Mouse (Mus musculus): Measurements from ENCODE around the gene Olfr1336. TPM values are rescaled to one million over a fixed set of nuclear protein-coding genes. Genes with fewer than 3 reads are reported as not detected.

Gene Olfr1336
- polyA plus RNA-seq, 2 experiments: not detected

DNA sequence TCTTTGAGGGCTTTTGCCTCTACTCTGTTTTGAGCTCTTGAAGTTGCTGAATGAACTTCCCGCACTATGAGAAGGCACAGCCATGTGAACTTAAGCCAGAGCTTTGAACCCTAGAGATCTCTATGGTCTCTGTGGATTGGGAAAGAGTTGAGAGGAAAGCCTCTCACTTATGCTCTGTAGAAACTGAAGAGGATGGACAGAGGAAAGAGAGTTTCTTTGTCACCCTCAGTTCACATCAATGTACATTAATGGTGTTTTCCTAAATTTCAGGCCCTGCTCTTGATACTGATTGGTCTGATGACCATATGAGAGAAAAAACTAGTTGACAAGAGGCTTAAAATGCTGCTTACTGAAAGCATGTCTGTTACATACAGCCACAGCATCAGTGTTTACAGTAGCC is 52.7 kb downstream of the Olfr1336 start, which contains the start of gene Olfr1348:
Olfr1348 (minus strand) TSS at position 101 of the 400 bp plus-strand sequence.
- no peaks in the 10 kb centered on the region for H3K4me1 ChIP-seq (replicated peaks; ENCODE audit: control insufficient read depth in 2 of 2, insufficient read depth in 2 of 2, low read length in 1 of 2)
- WGBS (ENCODE audit: insufficient replicate concordance): 74% methylated on average over 1 of the region's 1 CpGs
- TF ChIP-seq CTCF (IDR thresholded peaks at IDR 0.05; ENCODE audit: low read depth): no peak

More for the DNA sequence above, 52.7 kb downstream of the Olfr1336 start, which contains the start of gene Olfr1348:
- Histone ChIP-seq H3K9ac (replicated peaks) (no peak within 1 kb of the TSS), H3K4me2 (ENCODE audit: low read depth) (no peak within 1 kb of the TSS), H3K27me3 (ENCODE audit: control insufficient read depth, insufficient read depth, low read length) (no peaks in the 10 kb centered on the region), H3K9me3 (ENCODE audit: control insufficient read depth, low read length) (no peaks in the 10 kb centered on the region), H3K27ac (no peak within 1 kb of the TSS), H3K4me3 (ENCODE audit: insufficient read depth in 1 of 2, low read depth in 2 of 2, low read length in 2 of 2) (no peak within 1 kb of the TSS), H3K36me3 (replicated peaks; ENCODE audit: control insufficient read depth, insufficient read depth, low read depth) (no peaks in the 10 kb centered on the region)
- no peak for DNase-seq (ENCODE audit: low read depth in 3 of 3, low spot score in 3 of 3)
- ATAC-seq (ENCODE audit: insufficient read depth): no peak

Other genes starting within 250 kb of the Olfr1336 start
- gene Zscan5b, start 233.9 kb upstream of the Olfr1336 start, polyA plus RNA-seq (2012; rRNA removed): not detected in 2 replicates
- not detected in 2 replicates for gene Zscan5b, start 233.9 kb upstream of the Olfr1336 start, polyA plus RNA-seq (2014; fragmentation: Nextera tagmentation; extraction: Ambion mirVana)
- gene Epp13, start 203.5 kb upstream of the Olfr1336 start, polyA plus RNA-seq (2012; rRNA removed): not detected in 2 replicates
- gene Epp13, start 203.5 kb upstream of the Olfr1336 start, polyA plus RNA-seq (2014; fragmentation: Nextera tagmentation; extraction: Ambion mirVana): not detected in 2 replicates
- 1.7 and 2.2 TPM in 2 replicates for gene Zfp667, start 169.6 kb upstream of the Olfr1336 start, polyA plus RNA-seq (2012; rRNA removed)
- gene Zfp667, start 169.6 kb upstream of the Olfr1336 start, polyA plus RNA-seq (2014; fragmentation: Nextera tagmentation; extraction: Ambion mirVana): 5.3 and 6.6 TPM in 2 replicates
- gene Zfp583, start 124.9 kb upstream of the Olfr1336 start, polyA plus RNA-seq (2012; rRNA removed): 0.73 and 0.79 TPM in 2 replicates
- 0.54 and 0.88 TPM in 2 replicates for gene Zfp583, start 124.9 kb upstream of the Olfr1336 start, polyA plus RNA-seq (2014; fragmentation: Nextera tagmentation; extraction: Ambion mirVana)
- 0.13 and 0.20 TPM in 2 replicates for gene Gm3854, start 112.4 kb upstream of the Olfr1336 start, polyA plus RNA-seq (2012; rRNA removed)
- 0.06 and 0.16 TPM in 2 replicates for gene Gm3854, start 112.4 kb upstream of the Olfr1336 start, polyA plus RNA-seq (2014; fragmentation: Nextera tagmentation; extraction: Ambion mirVana)
- 0.23 and 0.67 TPM in 2 replicates for gene Zfp78, start 92.9 kb upstream of the Olfr1336 start, polyA plus RNA-seq (2012; rRNA removed)
- gene Zfp78, start 92.9 kb upstream of the Olfr1336 start, polyA plus RNA-seq (2014; fragmentation: Nextera tagmentation; extraction: Ambion mirVana): 0.76 and 0.83 TPM in 2 replicates
- 0.63 and 1.0 TPM in 2 replicates for gene Zfp28, start 72.9 kb upstream of the Olfr1336 start, polyA plus RNA-seq (2012; rRNA removed)
- gene Zfp28, start 72.9 kb upstream of the Olfr1336 start, polyA plus RNA-seq (2014; fragmentation: Nextera tagmentation; extraction: Ambion mirVana): 0.91 and 1.2 TPM in 2 replicates
- gene Smim17, start 57.5 kb upstream of the Olfr1336 start, polyA plus RNA-seq (2012; rRNA removed): 0.03 and 0.42 TPM in 2 replicates
- gene Smim17, start 57.5 kb upstream of the Olfr1336 start, polyA plus RNA-seq (2014; fragmentation: Nextera tagmentation; extraction: Ambion mirVana): not detected in 2 replicates
- gene Gm20715, start 45.9 kb upstream of the Olfr1336 start, polyA plus RNA-seq (2012; rRNA removed): not detected in 2 replicates
- not detected in 2 replicates for gene Gm20715, start 45.9 kb upstream of the Olfr1336 start, polyA plus RNA-seq (2014; fragmentation: Nextera tagmentation; extraction: Ambion mirVana)
- not detected in 2 replicates for gene Olfr1344, start 17.5 kb upstream of the Olfr1336 start, polyA plus RNA-seq (2012; rRNA removed)
- not detected in 2 replicates for gene Olfr1344, start 17.5 kb upstream of the Olfr1336 start, polyA plus RNA-seq (2014; fragmentation: Nextera tagmentation; extraction: Ambion mirVana)
- gene Olfr1346, start 10.9 kb downstream of the Olfr1336 start, polyA plus RNA-seq (2012; rRNA removed): not detected in 2 replicates
- not detected in 2 replicates for gene Olfr1346, start 10.9 kb downstream of the Olfr1336 start, polyA plus RNA-seq (2014; fragmentation: Nextera tagmentation; extraction: Ambion mirVana)
- gene Olfr5, start 30.8 kb downstream of the Olfr1336 start, polyA plus RNA-seq (2012; rRNA removed): not detected in 2 replicates
- gene Olfr5, start 30.8 kb downstream of the Olfr1336 start, polyA plus RNA-seq (2014; fragmentation: Nextera tagmentation; extraction: Ambion mirVana): not detected in 2 replicates
- gene Olfr1347, start 43.6 kb downstream of the Olfr1336 start, polyA plus RNA-seq (2012; rRNA removed): not detected in 2 replicates
- not detected in 2 replicates for gene Olfr1347, start 43.6 kb downstream of the Olfr1336 start, polyA plus RNA-seq (2014; fragmentation: Nextera tagmentation; extraction: Ambion mirVana)
- not detected in 2 replicates for gene Olfr1348, start 52.6 kb downstream of the Olfr1336 start, polyA plus RNA-seq (2012; rRNA removed)
- gene Olfr1348, start 52.6 kb downstream of the Olfr1336 start, polyA plus RNA-seq (2014; fragmentation: Nextera tagmentation; extraction: Ambion mirVana): not detected in 2 replicates
- gene Olfr1349, start 66.8 kb downstream of the Olfr1336 start, polyA plus RNA-seq (2012; rRNA removed): not detected in 2 replicates
- not detected in 2 replicates for gene Olfr1349, start 66.8 kb downstream of the Olfr1336 start, polyA plus RNA-seq (2014; fragmentation: Nextera tagmentation; extraction: Ambion mirVana)
- gene Olfr1350, start 108.7 kb downstream of the Olfr1336 start, polyA plus RNA-seq (2012; rRNA removed): not detected in 2 replicates
- gene Olfr1350, start 108.7 kb downstream of the Olfr1336 start, polyA plus RNA-seq (2014; fragmentation: Nextera tagmentation; extraction: Ambion mirVana): not detected in 2 replicates
- gene Zim1, start 240.3 kb downstream of the Olfr1336 start, polyA plus RNA-seq (2012; rRNA removed): 3.6 and 4.3 TPM in 2 replicates
- 0.72 and 1.1 TPM in 2 replicates for gene Zim1, start 240.3 kb downstream of the Olfr1336 start, polyA plus RNA-seq (2014; fragmentation: Nextera tagmentation; extraction: Ambion mirVana)

Data from liver, embryonic 14.5 days (tissue).